Mouse (Mus musculus) gastrocnemius, adult 8-10 months (tissue): ENCODE data around the gene Apoe. TPM values are rescaled to one million over a fixed set of nuclear protein-coding genes. Genes with fewer than 3 reads are reported as not detected.

Experiments used
- DNase-seq, 2 experiments: peaks; one replicate each; pipeline ENCODE4 v3.0.0; 2022; ENCODE audit warnings: low spot score in 2 of 2
- total RNA-seq, 4 experiments: library from RNA; stranded (reverse); gene quantifications; 2 replicates each; pipeline ENCODE4 v1.2.4; 2022

Apoe gene
- 10 to 100 TPM; 18.8 to 67.9 (median 47.9) TPM for total RNA-seq

GRCm38 (mm10) chr7:19698907-19699826, at the start of gene Apoe:
Apoe (minus strand) TSS chr7:19699188.
- DNase-seq = peak in 1 of 2 experiments; percentile 32

GRCm38 (mm10) chr7:19747420-19748218, 48.6 kb upstream of the Apoe start:
- no peak for DNase-seq

- no peak for DNase-seq
Observed at GRCm38 (mm10) chr7:19746426-19747201, 47.6 kb upstream of the Apoe start.

- DNase-seq = no peak
Observed at GRCm38 (mm10) chr7:19745971-19746370, 47.0 kb upstream of the Apoe start.

GRCm38 (mm10) chr7:19744590-19745385, 45.8 kb upstream of the Apoe start:
- DNase-seq = no peak

GRCm38 (mm10) chr7:19743791-19744190, 44.8 kb upstream of the Apoe start:
- DNase-seq = no peak

- no peak for DNase-seq
Observed at GRCm38 (mm10) chr7:19742468-19742867, 43.5 kb upstream of the Apoe start.

- no peak for DNase-seq
Observed at GRCm38 (mm10) chr7:19741329-19742031, 42.5 kb upstream of the Apoe start.

GRCm38 (mm10) chr7:19740269-19740668, 41.3 kb upstream of the Apoe start:
- DNase-seq = no peak

GRCm38 (mm10) chr7:19738771-19739170, 39.8 kb upstream of the Apoe start:
- no peak for DNase-seq

- no peak for DNase-seq
Observed at GRCm38 (mm10) chr7:19736389-19737057, 37.5 kb upstream of the Apoe start.

GRCm38 (mm10) chr7:19734178-19734666, 35.2 kb upstream of the Apoe start:
- DNase-seq = no peak

- no peak for DNase-seq
Observed at GRCm38 (mm10) chr7:19726541-19726940, 27.6 kb upstream of the Apoe start.

- DNase-seq = no peak
Observed at GRCm38 (mm10) chr7:19724167-19724566, 25.2 kb upstream of the Apoe start.

- no peak for DNase-seq
Observed at GRCm38 (mm10) chr7:19722754-19723195, 23.8 kb upstream of the Apoe start.

- no peak for DNase-seq
Observed at GRCm38 (mm10) chr7:19719200-19719599, 20.2 kb upstream of the Apoe start.

- no peak for DNase-seq
Observed at GRCm38 (mm10) chr7:19718297-19718952, 19.4 kb upstream of the Apoe start.

GRCm38 (mm10) chr7:19717346-19717745, 18.4 kb upstream of the Apoe start:
- DNase-seq = no peak

GRCm38 (mm10) chr7:19716822-19717221, 17.8 kb upstream of the Apoe start:
- no peak for DNase-seq
